Mouse (Mus musculus) erythroblast, adult 5-6 weeks (primary cell): Measurements from ENCODE around the gene Rapgefl1. TPM values are rescaled to one million over a fixed set of nuclear protein-coding genes. Genes with fewer than 3 reads are reported as not detected.

Experiments used
- ATAC-seq: replicated peaks from 2 replicates; pipeline ENCODE4 v1.8.0; 2016; ENCODE audit warnings: moderate number of reproducible peaks, mild to moderate bottlenecking, moderate TSS enrichment, inconsistent platforms; ENCODE audit not compliant: poor library complexity, low FRiP score, severe bottlenecking
- total RNA-seq, 2 experiments: library from RNA; stranded (forward) in 1 of 2; stranded (reverse) in 1 of 2; fragments of 150-400 nt in 1 of 2; fragments of 200-764, 138-1000 nt in 1 of 2; gene quantifications; 2 replicates each; pipeline versions ENCODE4 v1.2.3 to v1.2.4; 2015 to 2017; ENCODE audit warnings: low replicate concordance in 2 of 2

Gene Rapgefl1
- not detected in 2 replicates for total RNA-seq (2015; ENCODE audit: low replicate concordance)
- total RNA-seq (2017; ENCODE audit: low replicate concordance), result 0.42 TPM in 1 of 2 replicates, not detected in the other

GRCm38 (mm10) chr11:98836651-98837141 is at the start of gene Rapgefl1:
TSS of gene Rapgefl1 (plus strand) at chr11:98836785.
- peak; percentile 93 for ATAC-seq

DNA sequence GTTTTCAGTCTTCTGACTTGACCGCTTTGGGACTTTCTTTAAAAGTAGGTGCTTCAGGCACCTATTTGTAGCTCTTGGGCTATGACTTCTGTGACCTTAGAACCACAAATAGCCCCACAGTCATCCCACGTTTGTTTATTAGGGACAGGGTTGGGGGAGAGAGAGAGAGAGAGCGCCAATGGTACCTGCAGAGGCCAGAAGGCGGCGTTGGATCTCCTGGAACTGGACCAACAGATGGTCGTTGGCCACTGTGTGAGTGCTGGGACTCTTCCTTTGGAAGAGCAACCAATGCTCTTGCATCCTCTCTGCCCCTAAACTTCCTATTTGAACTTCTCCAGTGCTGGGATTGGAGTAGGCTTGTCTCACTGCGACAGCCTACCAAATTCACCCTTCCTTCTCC is 49.4 kb upstream of the Rapgefl1 start:
- ATAC-seq, result no peak

GRCm38 (mm10) chr11:98787691-98788090 is 48.9 kb upstream of the Rapgefl1 start:
- ATAC-seq, result no peak

- no peak for ATAC-seq
Observed at GRCm38 (mm10) chr11:98788139-98788538, 48.4 kb upstream of the Rapgefl1 start.

GRCm38 (mm10) chr11:98788550-98789218 is 47.9 kb upstream of the Rapgefl1 start:
- ATAC-seq, result peak; percentile 82

DNA sequence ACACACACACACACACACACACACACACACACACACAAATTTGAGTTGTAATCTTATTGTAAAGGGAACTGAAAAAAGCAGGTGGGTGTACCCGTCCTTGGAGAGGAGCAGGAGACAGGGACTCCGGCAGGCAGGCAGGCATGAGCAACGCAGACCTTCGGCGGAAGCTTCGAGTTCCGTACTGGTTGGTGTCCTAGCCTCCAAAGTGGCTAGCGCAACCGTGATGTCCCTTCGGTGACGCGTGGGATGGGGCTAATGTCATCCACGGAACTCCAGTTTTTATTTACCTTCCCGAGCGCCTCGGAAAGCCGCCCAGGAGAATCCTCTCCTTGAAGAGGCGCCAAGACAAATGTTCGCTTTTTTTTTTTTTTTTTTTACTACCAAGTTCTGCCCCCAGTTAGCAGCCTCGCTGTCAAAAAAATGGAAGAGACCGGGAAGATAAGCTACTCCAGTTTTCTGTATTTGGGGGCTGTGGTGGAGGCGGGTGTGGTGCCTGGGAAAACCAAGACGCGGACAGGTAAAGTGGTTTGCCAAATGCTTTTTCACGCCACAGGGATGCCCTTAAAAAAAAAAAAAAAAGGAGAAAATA is 47.3 kb upstream of the Rapgefl1 start:
- ATAC-seq, result no peak

GRCm38 (mm10) chr11:98789824-98790223 is 46.8 kb upstream of the Rapgefl1 start:
- ATAC-seq, result no peak

GRCm38 (mm10) chr11:98790631-98791205 is 45.9 kb upstream of the Rapgefl1 start:
- no peak for ATAC-seq

- ATAC-seq, result no peak
Observed at GRCm38 (mm10) chr11:98791448-98791847, 45.1 kb upstream of the Rapgefl1 start.

- no peak for ATAC-seq
Observed at GRCm38 (mm10) chr11:98792081-98792480, 44.5 kb upstream of the Rapgefl1 start.

GRCm38 (mm10) chr11:98794469-98795014 is 42.0 kb upstream of the Rapgefl1 start:
- ATAC-seq, result peak; percentile 64

GRCm38 (mm10) chr11:98795015-98795713 is 41.4 kb upstream of the Rapgefl1 start, which contains the start of gene Msl1:
TSS of gene Msl1 (plus strand) at chr11:98795516.
- peak; percentile 67 for ATAC-seq

DNA sequence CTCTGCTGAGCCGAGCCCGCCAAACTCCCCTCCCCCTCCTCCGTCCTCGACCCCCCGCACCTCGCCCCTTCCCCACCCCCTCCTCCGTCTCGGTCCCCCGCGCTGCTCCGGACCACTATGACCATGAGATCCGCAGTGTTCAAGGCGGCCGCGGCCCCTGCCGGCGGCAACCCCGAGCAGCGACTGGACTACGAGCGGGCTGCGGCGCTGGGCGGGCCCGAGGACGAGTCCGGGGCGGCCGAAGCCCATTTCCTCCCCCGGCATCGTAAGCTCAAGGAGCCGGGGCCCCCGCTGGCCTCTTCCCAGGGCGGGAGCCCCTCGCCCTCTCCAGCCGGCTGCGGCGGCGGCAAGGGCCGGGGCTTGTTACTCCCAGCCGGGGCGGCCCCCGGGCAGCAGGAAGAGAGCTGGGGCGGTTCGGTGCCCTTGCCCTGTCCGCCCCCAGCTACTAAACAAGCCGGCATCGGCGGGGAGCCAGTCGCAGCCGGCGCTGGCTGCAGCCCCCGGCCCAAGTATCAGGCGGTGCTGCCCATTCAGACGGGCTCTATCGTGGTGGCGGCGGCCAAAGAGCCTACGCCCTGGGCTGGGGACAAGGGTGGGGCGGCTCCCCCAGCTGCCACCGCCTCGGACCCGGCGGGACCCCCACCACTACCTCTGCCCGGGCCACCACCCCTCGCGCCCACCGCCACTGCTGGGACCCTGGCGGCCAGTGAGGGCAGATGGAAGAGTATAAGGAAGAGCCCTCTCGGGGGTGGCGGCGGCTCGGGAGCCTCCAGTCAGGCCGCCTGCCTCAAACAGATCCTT is 40.7 kb upstream of the Rapgefl1 start:
- peak; percentile 40 for ATAC-seq

DNA sequence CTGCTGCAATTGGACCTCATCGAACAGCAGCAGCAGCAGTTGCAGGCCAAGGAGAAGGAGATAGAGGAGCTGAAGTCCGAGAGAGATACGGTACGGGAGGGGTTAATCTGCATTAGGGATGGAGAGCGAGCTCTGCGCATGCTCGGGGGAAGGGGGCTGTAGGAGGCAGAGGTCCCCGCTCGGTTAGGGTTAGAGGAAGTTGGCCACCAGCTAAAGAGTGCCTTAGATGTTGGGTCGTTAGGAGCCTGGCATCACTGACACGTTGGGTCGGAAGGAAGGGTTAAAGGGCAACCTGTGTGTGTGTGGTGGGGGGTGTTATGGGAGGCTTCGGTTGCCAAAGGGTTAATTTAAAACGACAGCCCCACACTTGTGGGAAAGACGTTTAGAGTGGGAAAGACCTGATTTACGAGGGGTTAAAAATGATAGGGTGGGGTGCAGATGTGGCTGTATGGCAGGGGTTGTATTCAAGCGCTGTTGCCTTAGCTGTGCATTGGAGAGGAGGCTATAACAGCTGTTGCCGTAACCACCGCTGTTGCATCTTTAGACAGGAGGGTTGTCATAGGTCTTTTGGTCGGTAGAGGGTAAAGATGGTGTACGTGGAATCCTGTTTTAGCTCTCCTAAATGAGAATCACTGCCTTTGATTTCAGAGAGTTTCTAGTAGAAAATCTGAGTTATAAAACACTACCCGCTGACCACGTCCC is 39.9 kb upstream of the Rapgefl1 start:
- ATAC-seq, result 0 out of 2 replicates have a peak, but pooled peaks have one; percentile 6

GRCm38 (mm10) chr11:98797306-98797705 is 39.3 kb upstream of the Rapgefl1 start:
- no peak for ATAC-seq

GRCm38 (mm10) chr11:98797909-98798308 is 38.7 kb upstream of the Rapgefl1 start:
- ATAC-seq, result no peak

- ATAC-seq, result no peak
Observed at GRCm38 (mm10) chr11:98804605-98805004, 32.0 kb upstream of the Rapgefl1 start, which contains the start of gene Casc3. TSS of gene Casc3 (plus strand) at chr11:98804905.

- ATAC-seq, result no peak
Observed at GRCm38 (mm10) chr11:98808417-98808816, 28.2 kb upstream of the Rapgefl1 start.
